Mouse (Mus musculus): ENCODE data around the gene Vmn2r8.
"Not testable (repeated sequence)": the region's sequence is repeated elsewhere in the genome, so short reads cannot be mapped to it uniquely, and the experiment has no call there.

The Vmn2r8 gene

DNA sequence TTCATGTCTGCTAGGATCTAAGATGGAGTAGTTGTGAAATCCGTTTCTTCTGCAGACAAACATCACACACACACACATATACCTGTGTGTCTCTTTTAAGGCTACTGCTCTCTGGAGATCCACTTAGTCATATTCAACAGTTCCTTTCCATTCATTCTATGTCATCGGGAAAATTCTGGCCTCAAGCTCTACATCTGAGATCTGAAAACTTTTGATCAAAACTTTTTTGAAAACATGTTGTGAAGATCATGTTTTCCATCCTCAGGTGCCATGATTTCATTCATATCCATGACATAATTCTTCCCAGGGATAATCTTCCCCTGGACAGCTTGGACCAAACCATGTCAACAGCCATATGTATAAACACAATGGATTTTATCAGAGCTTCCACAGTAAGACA is at the start of gene Vmn2r8:
Gene Vmn2r8 (minus strand): TSS at position 101 of the 400 bp plus-strand sequence.
- TF ChIP-seq GATA4 (IDR thresholded peaks at IDR 0.05; ENCODE audit: insufficient replicate concordance, low read length) = not testable (repeated sequence)

DNA sequence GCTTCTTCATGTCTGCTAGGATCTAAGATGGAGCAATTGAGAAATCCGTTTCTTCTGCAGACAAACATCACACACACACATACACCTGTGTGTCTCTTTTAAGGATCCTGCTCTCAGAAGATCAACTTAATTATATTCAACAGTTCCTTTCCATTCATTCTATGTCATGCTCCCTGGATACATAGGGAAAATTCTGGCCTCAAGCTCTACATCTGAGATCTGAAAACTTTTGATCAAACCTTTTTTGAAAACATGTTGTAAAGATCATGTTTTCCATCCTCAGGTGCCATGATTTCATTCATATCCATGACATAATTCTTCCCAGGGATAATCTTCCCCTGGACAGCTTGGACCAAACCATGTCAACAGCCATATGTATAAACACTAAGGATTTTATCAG is 43.9 kb upstream of the Vmn2r8 start, which contains the start of gene Vmn2r9:
Gene Vmn2r9 (minus strand): TSS at position 101 of the 400 bp plus-strand sequence.
- not testable (repeated sequence) for TF ChIP-seq GATA4 (IDR thresholded peaks at IDR 0.05; ENCODE audit: insufficient replicate concordance, low read length)

DNA sequence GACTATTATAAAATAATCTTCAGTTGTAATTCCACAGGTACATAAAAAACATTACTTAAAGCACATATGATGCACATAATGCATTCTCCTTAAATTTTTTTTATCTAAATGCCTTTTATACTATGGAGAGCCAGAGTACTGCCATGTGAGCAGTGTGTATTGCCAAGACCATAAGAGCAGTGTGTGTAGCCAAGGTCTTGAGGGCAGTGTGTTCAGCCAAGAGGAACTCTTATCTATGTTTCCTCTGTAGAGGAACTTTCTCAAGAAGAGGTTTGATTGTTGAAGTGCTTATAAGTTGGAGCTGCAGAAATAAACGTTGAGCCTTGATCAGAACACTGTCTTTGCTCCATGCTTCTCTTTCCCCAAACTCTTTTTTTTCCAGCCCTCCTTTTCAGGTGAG is 40.8 kb upstream of the Vmn2r8 start:
- TF ChIP-seq GATA4 (IDR thresholded peaks at IDR 0.05; ENCODE audit: insufficient replicate concordance, low read length) = no peak

DNA sequence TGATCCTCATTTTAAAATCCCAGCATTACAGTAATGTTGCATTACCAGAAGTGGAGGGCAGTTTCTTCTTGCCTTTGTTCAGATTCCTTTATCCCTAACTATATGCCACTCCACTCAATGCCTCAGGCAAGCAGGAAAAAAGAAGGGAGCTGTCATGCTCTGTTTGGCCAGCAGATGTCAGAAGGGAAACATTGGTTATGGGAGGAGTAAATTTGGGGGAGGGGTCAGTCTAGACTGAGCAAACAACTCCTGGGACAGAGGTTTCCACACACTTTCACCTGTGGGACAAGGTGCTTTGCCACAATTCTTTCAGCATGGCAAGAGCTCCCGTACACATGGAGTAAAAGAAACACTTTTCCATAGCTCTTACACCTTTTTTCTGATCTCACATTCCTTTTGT is 27.5 kb upstream of the Vmn2r8 start:
- no peak for TF ChIP-seq GATA4 (IDR thresholded peaks at IDR 0.05; ENCODE audit: insufficient replicate concordance, low read length)

DNA sequence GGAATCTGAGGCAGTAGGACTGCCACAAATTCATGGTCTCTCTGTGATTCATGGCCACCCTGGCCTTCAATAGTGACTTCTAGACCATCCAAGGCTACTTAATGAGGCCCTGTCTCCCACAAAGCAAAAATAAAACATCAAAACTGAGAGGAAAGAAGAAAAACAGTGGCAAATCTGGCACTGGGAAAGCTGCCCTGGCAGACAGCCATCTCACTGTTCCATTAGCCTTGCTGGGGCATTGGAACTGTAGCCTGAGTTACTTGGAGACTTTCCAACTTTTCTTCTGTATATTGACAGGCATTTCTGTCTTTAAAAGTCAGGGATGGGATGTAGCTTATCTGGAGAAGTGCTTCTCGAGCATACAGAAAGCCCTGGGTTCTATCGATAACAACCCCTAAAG is 14.6 kb upstream of the Vmn2r8 start:
- no peak for TF ChIP-seq GATA4 (IDR thresholded peaks at IDR 0.05; ENCODE audit: insufficient replicate concordance, low read length)

DNA sequence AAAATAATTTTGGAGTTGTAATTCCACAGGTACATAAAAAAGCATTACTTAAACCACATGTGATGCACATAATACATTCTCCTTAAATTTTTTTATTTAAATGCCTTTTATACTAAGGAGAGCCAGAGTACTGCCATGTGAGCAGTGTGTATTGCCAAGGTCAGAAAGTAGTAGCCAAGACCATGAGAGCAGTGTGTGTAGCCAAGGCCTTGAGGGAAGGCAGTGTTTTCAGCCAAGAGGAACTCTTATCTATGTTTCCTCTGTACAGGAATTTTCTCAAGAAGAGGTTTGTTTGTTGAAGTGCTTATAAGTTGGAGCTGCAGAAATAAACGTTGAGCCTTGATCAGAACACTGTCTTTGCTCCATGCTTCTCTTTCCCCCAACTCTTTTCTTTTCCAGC is 5.0 kb downstream of the Vmn2r8 start:
- no peak for TF ChIP-seq GATA4 (IDR thresholded peaks at IDR 0.05; ENCODE audit: insufficient replicate concordance, low read length)

DNA sequence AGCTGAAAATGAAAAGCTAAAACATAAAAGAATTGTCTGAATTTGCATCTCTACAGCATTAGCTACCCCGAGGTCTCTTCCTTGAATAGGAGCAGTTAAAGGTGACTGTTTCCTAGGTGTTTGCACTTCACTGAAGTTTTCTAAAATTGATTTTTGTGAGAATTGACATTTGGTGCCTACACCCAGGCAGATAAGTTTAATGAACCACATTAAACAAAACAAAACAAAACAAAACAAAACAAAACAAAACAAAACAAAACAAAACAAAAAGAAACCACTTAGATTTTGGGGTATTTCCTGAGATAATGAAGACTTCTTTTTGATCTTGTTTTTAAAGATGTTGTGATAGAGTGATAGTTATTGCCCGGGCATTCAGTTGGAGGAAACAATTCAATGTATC is 13.4 kb downstream of the Vmn2r8 start, which contains the start of gene Tmed11:
Gene Tmed11 (minus strand): TSS at position 101 of the 400 bp plus-strand sequence.
- TF ChIP-seq GATA4 (IDR thresholded peaks at IDR 0.05; ENCODE audit: insufficient replicate concordance, low read length) = not testable (repeated sequence)

DNA sequence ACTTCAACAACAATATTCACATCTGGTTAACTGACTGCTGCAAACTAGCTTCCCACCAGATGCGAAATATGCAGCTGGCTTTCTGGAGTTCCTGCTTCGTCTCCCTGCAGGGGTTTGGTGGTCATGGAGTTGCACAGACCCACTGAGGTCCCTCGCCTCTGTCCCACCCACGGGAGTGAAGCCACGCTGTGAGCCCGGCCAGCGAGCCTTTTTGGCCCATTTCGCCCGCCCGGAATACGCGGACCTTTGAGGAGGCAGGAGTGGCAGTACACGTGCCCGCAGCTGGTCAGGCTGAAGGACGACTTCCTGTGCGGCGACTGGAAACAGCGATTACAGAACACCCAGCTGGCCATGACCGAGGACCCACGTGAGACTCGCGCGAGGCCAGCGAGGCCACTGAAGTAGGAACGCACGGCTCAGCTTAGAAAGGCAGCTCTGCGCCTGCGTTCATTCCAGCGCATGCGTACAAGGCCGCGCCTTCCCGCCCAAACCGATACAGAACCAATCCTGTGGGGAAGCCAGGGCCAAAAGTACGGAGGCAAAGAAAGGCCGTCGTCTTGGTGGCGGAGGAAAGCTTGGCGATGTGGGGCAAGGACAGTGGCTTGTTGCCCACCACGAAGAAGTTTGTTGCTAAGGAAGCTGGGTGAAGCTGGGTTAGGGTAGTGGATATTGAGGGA is 33.9 kb downstream of the Vmn2r8 start, which contains the start of gene Rnf212:
Gene Rnf212 (minus strand): TSS at position 353 of the 677 bp plus-strand sequence.
- TF ChIP-seq GATA4 (IDR thresholded peaks at IDR 0.05; ENCODE audit: insufficient replicate concordance, low read length) = no peak

DNA sequence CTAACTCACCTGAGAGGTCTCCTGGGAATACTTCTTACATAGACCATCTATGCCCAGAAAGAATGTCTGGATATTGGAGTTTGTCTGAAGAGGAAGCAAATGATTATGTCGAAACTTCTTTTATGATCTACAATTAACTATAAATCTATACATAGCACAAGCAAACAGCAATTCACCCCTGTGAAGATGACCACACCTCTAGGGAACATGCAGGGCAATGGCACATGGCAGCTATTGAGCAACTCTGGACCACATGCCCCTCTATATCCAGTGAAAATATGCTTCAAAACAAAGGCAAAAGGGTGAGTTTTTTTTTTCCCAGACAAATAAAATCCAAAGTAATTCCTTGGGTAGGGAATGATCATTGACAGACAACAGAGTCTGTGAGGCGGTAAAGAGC is 48.6 kb downstream of the Vmn2r8 start:
- TF ChIP-seq GATA4 (IDR thresholded peaks at IDR 0.05; ENCODE audit: insufficient replicate concordance, low read length) = no peak

DNA sequence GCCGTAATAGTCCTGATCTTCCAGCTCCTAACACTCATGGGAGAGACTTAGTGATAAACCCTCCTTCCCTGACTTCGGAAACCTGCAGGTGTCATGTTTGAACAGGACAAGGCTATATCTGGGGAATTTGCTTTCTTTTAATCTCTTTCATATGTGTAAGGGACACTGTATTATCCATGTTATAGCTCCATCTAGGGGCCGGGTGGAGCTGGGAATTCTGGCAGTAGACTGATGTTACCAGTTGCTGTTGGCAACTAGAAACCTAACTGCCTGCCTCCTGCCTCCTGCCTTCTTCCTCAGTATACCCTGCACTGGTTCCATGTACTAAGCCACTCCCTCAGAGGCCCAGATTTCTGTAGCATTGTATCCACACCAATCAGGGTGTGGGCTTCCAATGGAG is 50.3 kb downstream of the Vmn2r8 start:
- no peak for TF ChIP-seq GATA4 (IDR thresholded peaks at IDR 0.05; ENCODE audit: insufficient replicate concordance, low read length)

DNA sequence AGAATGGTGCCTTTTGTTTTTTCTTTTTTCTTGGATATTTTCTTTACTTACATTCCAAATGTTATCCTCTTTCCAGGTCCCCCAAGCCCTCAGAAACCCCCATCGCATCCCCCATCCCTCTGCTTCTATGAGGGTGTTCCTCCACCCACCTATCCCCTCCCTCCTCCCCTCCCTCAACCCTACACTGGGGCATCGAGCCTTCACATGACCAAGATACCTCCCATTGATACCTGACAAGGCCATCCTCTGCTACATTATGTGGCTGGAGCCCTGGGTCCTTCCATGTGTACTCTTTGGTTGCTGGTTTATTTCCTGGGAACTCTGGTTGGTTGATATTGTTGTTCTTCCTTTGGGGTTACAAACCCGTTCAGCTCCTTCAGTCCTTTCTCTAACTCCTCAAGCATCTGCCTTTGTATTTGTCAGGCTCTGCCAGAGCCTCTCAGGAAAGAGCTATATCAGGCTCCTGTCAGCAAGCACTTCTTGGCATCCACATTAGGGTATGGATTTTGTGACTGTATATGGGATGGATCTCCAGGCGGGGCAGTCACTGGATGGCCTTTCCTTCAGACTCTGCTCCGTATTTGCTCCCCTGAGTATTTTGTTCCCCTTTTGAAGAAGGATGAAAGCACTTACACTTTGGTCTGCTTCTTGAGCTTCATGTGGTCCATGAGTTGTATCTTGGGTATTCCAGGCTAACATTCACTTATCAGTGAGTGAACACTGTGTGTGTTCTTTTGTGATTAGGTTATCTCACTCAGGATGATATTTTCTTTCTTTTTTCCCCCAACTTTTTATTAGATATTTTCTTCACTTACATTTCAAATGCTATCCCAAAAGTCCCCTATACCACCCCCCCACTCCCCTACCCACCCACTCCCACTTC is 58.1 kb downstream of the Vmn2r8 start:
- TF ChIP-seq GATA4 (IDR thresholded peaks at IDR 0.05; ENCODE audit: insufficient replicate concordance, low read length) = no peak

DNA sequence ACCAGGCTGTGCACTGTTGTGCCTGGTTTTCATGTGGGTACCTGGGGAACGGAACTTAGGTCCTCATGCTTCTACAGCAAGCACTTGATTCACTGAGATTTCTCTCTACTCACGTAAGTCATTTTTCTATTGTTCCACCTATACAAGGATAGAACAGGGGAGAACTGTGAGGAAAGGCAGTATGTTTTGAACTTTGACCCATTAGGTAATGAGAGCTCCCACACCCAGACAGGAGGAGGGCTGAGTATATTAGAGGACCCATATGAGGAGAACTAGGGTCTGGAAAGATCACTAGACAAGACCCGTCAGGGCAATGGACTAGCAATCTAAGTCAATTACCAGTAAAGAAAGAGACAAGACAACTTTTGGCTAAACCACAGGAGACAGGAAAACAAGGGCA is 64.0 kb downstream of the Vmn2r8 start:
- no peak for TF ChIP-seq GATA4 (IDR thresholded peaks at IDR 0.05; ENCODE audit: insufficient replicate concordance, low read length)

DNA sequence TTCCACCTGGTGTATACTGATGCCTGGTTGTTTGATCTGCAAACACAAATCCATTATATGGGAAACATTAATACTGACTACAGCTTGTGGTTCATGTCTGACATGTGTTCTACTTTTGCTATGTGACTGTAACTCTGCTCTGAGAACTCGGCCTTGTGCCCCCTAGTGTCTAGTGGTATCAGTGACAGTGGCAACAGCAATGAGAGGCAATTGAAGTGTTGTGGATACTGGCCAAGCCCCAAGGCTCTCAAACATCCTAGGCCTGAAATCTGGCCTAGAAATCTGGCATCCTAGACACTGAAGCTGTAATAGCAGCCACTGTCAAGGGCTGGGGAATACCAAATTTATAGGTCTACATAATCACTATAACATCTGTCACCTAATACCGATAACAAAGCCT is 64.8 kb downstream of the Vmn2r8 start:
- no peak for TF ChIP-seq GATA4 (IDR thresholded peaks at IDR 0.05; ENCODE audit: insufficient replicate concordance, low read length)

DNA sequence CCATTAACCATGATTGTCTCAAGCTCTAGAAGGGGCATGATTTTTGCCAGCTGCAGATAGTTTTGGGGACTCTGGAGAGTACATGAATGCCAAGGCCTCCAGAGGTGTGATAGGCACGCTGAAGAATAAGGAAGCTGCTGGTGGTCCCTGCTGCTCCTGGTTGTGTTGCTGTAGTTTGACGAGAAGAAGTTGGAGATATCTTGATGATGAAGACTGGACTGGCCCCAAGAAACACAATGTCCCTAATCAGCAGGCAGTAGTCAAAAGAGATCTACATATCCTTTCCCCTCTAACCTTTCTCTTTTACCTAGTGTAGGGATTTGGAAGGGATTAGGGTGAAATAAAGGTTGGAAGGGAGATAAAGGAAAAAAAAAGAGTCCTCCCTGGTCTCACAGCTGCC is 66.1 kb downstream of the Vmn2r8 start:
- TF ChIP-seq GATA4 (IDR thresholded peaks at IDR 0.05; ENCODE audit: insufficient replicate concordance, low read length) = no peak

DNA sequence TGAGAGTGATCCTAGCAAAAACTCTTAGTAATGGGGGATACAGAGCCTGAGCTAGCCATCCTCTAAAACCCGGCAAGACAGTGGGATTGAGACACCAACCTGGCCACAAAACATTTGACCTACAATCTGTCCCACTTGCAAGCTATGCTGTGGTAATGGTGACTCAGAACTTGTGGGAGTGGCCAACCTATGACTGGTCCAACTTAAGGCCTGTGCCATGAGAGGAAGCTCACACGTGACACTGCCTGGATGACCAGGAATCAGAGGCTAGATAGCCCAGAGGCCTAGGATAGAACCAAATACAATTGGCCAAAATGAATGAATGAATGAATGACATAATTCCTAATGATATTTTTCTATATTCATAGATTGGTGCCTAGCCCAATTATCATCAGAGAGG is 66.8 kb downstream of the Vmn2r8 start:
- TF ChIP-seq GATA4 (IDR thresholded peaks at IDR 0.05; ENCODE audit: insufficient replicate concordance, low read length) = no peak
